Mouse (Mus musculus) thymus, adult 2 months (tissue): ENCODE measurements at regions not wholly inside any gene's neighbourhood (a gene's known extent, or its start where the extent isn't known, plus 50 kb on each side); places are given as distances from the start of the nearest gene placed in this dataset.

Experiments
- CTCF ChIP-seq: fragments of 200-500 bp; IDR thresholded peaks from 2 replicates; pipeline ENCODE4 v1.5.1; 2012; ENCODE audit warnings: mild to moderate bottlenecking, control low read depth, low read length, moderate library complexity, borderline replicate concordance; ENCODE audit not compliant: control insufficient read depth, poor library complexity, insufficient read depth; ENCODE audit errors: extremely low read depth
- POLR2A ChIP-seq: fragments of 200-500 bp; IDR thresholded peaks from 2 replicates; pipeline ENCODE4 v1.6.1; 2012; ENCODE audit warnings: mild to moderate bottlenecking, low read length, control low read depth, moderate library complexity; ENCODE audit not compliant: control insufficient read depth, poor library complexity, insufficient read depth; ENCODE audit errors: extremely low read depth

DNA sequence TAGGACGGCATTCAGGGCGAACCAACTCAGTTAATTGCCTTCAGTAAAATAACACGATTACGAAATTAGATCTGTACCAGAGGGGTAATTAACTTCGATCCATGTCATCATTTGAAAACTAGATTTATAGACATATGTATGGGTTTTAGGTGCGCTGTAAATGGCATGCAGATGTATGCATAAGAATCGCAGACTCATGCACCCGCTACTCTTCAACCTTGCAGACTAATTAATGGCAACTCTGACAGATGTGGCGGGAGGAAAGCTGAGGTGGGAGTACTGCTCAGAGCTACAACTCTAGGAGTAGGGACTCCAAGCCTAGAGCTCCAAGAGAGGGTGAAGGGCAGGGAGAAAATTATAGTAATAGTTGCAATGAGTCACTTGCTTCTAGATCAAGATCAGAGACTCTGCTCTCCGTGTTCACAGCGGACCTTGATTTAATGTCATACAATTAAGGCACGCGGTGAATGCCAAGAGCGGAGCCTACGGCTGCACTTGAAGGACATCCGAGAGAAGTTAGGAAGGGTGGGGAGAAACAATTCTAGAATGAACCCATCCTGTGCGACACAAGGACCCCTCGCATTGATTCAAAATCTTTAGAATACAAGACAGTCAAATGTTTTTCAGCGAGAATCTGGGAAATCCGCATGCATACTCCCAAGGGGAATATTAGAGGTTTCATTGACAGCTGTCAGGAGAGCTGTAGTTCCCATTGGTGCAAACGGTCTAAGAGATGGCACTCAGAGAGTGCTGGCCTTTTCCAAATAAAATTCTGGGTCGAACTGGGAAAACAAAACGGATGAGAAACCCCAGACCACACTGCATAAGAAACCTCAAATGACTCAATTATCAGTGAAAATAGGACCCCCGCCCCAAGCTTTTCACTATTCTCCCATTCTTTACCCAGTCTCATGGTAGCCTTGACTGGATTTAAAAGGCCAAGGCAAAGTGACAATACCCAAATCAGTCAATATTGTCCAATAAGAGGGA, 152.6 kb upstream of the Cypt12 start:
- TF ChIP-seq CTCF, result no peak
- TF ChIP-seq POLR2A, result no peak
